Comparison of ENCODE assay signal across 11 mouse cellular contexts in genomic region chr1:86583709-86584108, GRCm38 (mm10). TPM values are rescaled to one million over a fixed set of nuclear protein-coding genes. Genes with fewer than 3 reads are reported as not detected.
A peak's percentile ranks its signal among the peaks of the same experiment; 100 is the strongest.
DNase-seq lines count a peak whose midpoint lies in the region; ATAC-seq and TF ChIP-seq lines count a peak whose summit lies in the region.
"Had no signal": no experiment of that assay in that cellular context is flagged by ENCODE, and none has a peak within 500 bp of the region (broad histone marks: within the 10 kb centered on the region; RNA-seq: fewer than 3 reads in every experiment).

No protein-coding gene starts in this region.

- peak overlapping the region; percentile 77; the same call in 1 of the 2 replicates for H3K4me2 ChIP-seq in kidney, embryonic 14.5 days (replicated peaks; ENCODE audit: low read depth, low read length)
- H3K4me2 ChIP-seq in limb, embryonic 15.5 days, result peak overlapping the region; percentile 77; the same call in 1 of the 2 replicates

- peaks cover 14% of the 10 kb centered on the region; the same call in 1 of the 2 replicates for H3K4me1 ChIP-seq in kidney, embryonic 14.5 days (ENCODE audit: control insufficient read depth, insufficient read depth, low read length)
- no peaks in the 10 kb centered on the region for H3K4me1 ChIP-seq in testis, adult 2 months (ENCODE audit: control insufficient read depth, insufficient read depth, low read length)
- H3K4me1 ChIP-seq in limb, embryonic 15.5 days, result peaks cover 23% of the 10 kb centered on the region

- ATAC-seq in kidney, embryonic 14.5 days (ENCODE audit: low FRiP score, low TSS enrichment), result no peak
- ATAC-seq in limb, embryonic 15.5 days (ENCODE audit: insufficient number of reproducible peaks, low FRiP score, low TSS enrichment, low read depth), result no peak

- H3K36me3 ChIP-seq in kidney, embryonic 14.5 days (ENCODE audit: control insufficient read depth, insufficient read depth, low read length), result no peaks in the 10 kb centered on the region
- H3K36me3 ChIP-seq in testis, adult 2 months (ENCODE audit: control insufficient read depth, insufficient read depth, low read length), result no peaks in the 10 kb centered on the region
- 0 out of 2 replicates have a peak, but pooled peaks cover under 1% of the 10 kb centered on the region for H3K36me3 ChIP-seq in limb, embryonic 15.5 days
- H3K36me3 ChIP-seq: hindbrain, embryonic 12.5 days had no signal

- WGBS in kidney, embryonic 14.5 days, result 63% methylated on average over 2 of the region's 2 CpGs
- WGBS in limb, embryonic 15.5 days, result 70% methylated on average over 2 of the region's 2 CpGs

- peak overlapping the region; percentile 93; the same call in 1 of the 2 replicates for H3K4me3 ChIP-seq in kidney, embryonic 14.5 days (ENCODE audit: low read length)
- peak overlapping the region; percentile 45; the same call in 1 of the 2 replicates for H3K4me3 ChIP-seq in testis, adult 2 months (ENCODE audit: control insufficient read depth, low read depth, low read length)
- no peak overlapping the region; the same call in 1 of the 2 replicates for H3K4me3 ChIP-seq in limb, embryonic 15.5 days

- no peaks in the 10 kb centered on the region for H3K27me3 ChIP-seq in kidney, embryonic 14.5 days (ENCODE audit: control insufficient read depth, insufficient read depth, low read length)
- no peaks in the 10 kb centered on the region for H3K27me3 ChIP-seq in testis, adult 2 months (ENCODE audit: control insufficient read depth, insufficient read depth, low read length)
- no peaks in the 10 kb centered on the region for H3K27me3 ChIP-seq in limb, embryonic 15.5 days
- H3K27me3 ChIP-seq: hindbrain, embryonic 12.5 days had no signal

- TF ChIP-seq CTCF in testis, adult 2 months (IDR thresholded peaks at IDR 0.05; ENCODE audit: control insufficient read depth, insufficient read depth, insufficient replicate concordance, low read depth, low read length), result no peak

- no peaks in the 10 kb centered on the region for H3K9me3 ChIP-seq in kidney, embryonic 14.5 days (ENCODE audit: control insufficient read depth, low read length)
- H3K9me3 ChIP-seq in limb, embryonic 15.5 days, result no peaks in the 10 kb centered on the region
- H3K9me3 ChIP-seq: hindbrain, embryonic 12.5 days had no signal

- no peak overlapping the region for H3K27ac ChIP-seq in kidney, embryonic 14.5 days (ENCODE audit: low read depth, low read length)
- no peak overlapping the region for H3K27ac ChIP-seq in testis, adult 2 months (ENCODE audit: control insufficient read depth, insufficient read depth, low read depth, low read length)
- no peak overlapping the region for H3K27ac ChIP-seq in limb, embryonic 15.5 days
- H3K27ac ChIP-seq: hindbrain, embryonic 12.5 days had no signal

- H3K9ac ChIP-seq in kidney, embryonic 14.5 days (ENCODE audit: low read depth, low read length), result no peak overlapping the region
- H3K9ac ChIP-seq in limb, embryonic 15.5 days, result no peak overlapping the region
- H3K9ac ChIP-seq: hindbrain, embryonic 12.5 days had no signal

- no peak for DNase-seq in kidney, postnatal 14 days
- DNase-seq in testis, postnatal 10 days (ENCODE audit: low spot score), result no peak
- no peak for DNase-seq in layer of hippocampus, adult 11-12 months (ENCODE audit: low spot score)
- DNase-seq in thymus, postnatal 14 days, result no peak
- DNase-seq: adrenal gland, postnatal 25 days; heart, adult 2 months; kidney, postnatal 10 days had no signal

- no peak for TF ChIP-seq POLR2A in testis, adult 2 months (IDR thresholded peaks at IDR 0.05; ENCODE audit: control insufficient read depth, low read depth, low read length)

RNA-seq across cellular contexts. Expression of gene Cops7b, which starts 1.0 kb away (rescaled TPM):
- 40.4 and 45.4 TPM in 2 replicates for polyA plus RNA-seq in kidney, embryonic 14.5 days (2014; fragmentation: Nextera tagmentation; extraction: Ambion mirVana)
- polyA plus RNA-seq in testis, adult 2 months (2012; rRNA removed), result 25.1 and 32.2 TPM in 2 replicates
- 36.0 and 36.6 TPM in 2 replicates for polyA plus RNA-seq in limb, embryonic 15.5 days (2015; fragmentation: Nextera tagmentation; extraction: Ambion mirVana)

RNA-seq across cellular contexts. Expression of gene Pde6d, which starts 1.3 kb away (rescaled TPM):
- 65.5 and 71.7 TPM in 2 replicates for polyA plus RNA-seq in kidney, embryonic 14.5 days (2014; fragmentation: Nextera tagmentation; extraction: Ambion mirVana)
- polyA plus RNA-seq in testis, adult 2 months (2012; rRNA removed), result 70.0 and 73.7 TPM in 2 replicates
- polyA plus RNA-seq in limb, embryonic 15.5 days (2015; fragmentation: Nextera tagmentation; extraction: Ambion mirVana), result 65.5 and 66.5 TPM in 2 replicates

RNA-seq across cellular contexts. Expression of gene Ptma, which starts 57.2 kb away (rescaled TPM):
- 3,750 and 4,450 TPM in 2 replicates for polyA plus RNA-seq in kidney, embryonic 14.5 days (2014; fragmentation: Nextera tagmentation; extraction: Ambion mirVana)
- polyA plus RNA-seq in testis, adult 2 months (2012; rRNA removed), result 126 and 135 TPM in 2 replicates
- 1,783 and 2,088 TPM in 2 replicates for polyA plus RNA-seq in limb, embryonic 15.5 days (2015; fragmentation: Nextera tagmentation; extraction: Ambion mirVana)

Comparison
In these comparisons a context has a peak if more than half of its experiments do, and no peak if none do; other contexts are left out.
1. RNA of gene Ptma, which starts 57.2 kb away (polyA plus RNA-seq): 3,750 to 4,450 TPM in kidney, embryonic 14.5 days and 1,783 to 2,088 TPM in limb, embryonic 15.5 days; 126 to 135 TPM in testis, adult 2 months; every median in the first group is over 10 times any median in the second.